Mouse (Mus musculus) embryonic facial prominence, embryonic 12.5 days (tissue): ENCODE data around the gene Mical2. TPM values are rescaled to one million over a fixed set of nuclear protein-coding genes. Genes with fewer than 3 reads are reported as not detected.
A peak's percentile ranks its signal among the peaks of the same experiment; 100 is the strongest.

ENCODE experiments used
- ATAC-seq: fragments of 200-750 bp; cut with Nextera tagmentation; 2 replicates; pipeline ENCODE4 v1.8.0; 2017; ENCODE audit not compliant: insufficient number of reproducible peaks, insufficient read depth, low FRiP score, low TSS enrichment
- H3K27ac ChIP-seq: fragments of 300-500 bp; sonication (generic); 2 replicates; pipeline ENCODE4 v1.5.1; 2016; ENCODE audit warnings: mild to moderate bottlenecking
- H3K27me3 ChIP-seq: fragments of 300-500 bp; sonication (generic); 2 replicates; pipeline ENCODE4 v1.6.1; 2016; ENCODE audit warnings: mild to moderate bottlenecking, moderate library complexity
- H3K36me3 ChIP-seq: fragments of 300-500 bp; sonication (generic); 2 replicates; pipeline ENCODE4 v1.6.1; 2016; ENCODE audit warnings: mild to moderate bottlenecking
- H3K4me1 ChIP-seq: fragments of 300-500 bp; sonication (generic); 2 replicates; pipeline ENCODE4 v1.6.1; 2016
- H3K4me2 ChIP-seq: fragments of 300-500 bp; sonication (generic); replicated peaks from 2 replicates; pipeline ENCODE4 v1.6.1; 2016; ENCODE audit warnings: mild to moderate bottlenecking, moderate library complexity
- H3K4me3 ChIP-seq: fragments of 300-500 bp; sonication (generic); 2 replicates; pipeline ENCODE4 v1.5.1; 2016; ENCODE audit warnings: mild to moderate bottlenecking
- H3K9ac ChIP-seq: fragments of 300-500 bp; sonication (generic); 2 replicates; pipeline ENCODE4 v1.6.1; 2016; ENCODE audit warnings: mild to moderate bottlenecking, moderate library complexity
- H3K9me3 ChIP-seq: fragments of 300-500 bp; sonication (generic); 2 replicates; pipeline ENCODE4 v1.6.1; 2016; ENCODE audit warnings: mild to moderate bottlenecking, moderate library complexity
- WGBS: fragments of 180-500 bp; shearing (Covaris S2); methylation state at CpG from one replicate; pipeline ENCODE4 v1.1.7; 2016; 5-methylcytosine and 5-hydroxymethylcytosine counted together
- polyA plus RNA-seq: library from polyadenylated mRNA; unstranded; fragments of >200 nt; fragmentation: Nextera tagmentation; extraction: Ambion mirVana; gene quantifications from 2 replicates; pipeline ENCODE4 v1.2.1, GENCODE M21; 2016

The Mical2 gene
- polyA plus RNA-seq = 2.1 and 3.3 TPM in 2 replicates

- H3K9ac ChIP-seq = peak within 1 kb of the TSS; percentile 36
- no peaks in the 10 kb centered on the region for H3K36me3 ChIP-seq
- peaks cover 13% of the 10 kb centered on the region for H3K4me1 ChIP-seq
- under 1% methylated on average over 53 of the region's 53 CpGs for WGBS
- H3K4me2 ChIP-seq = peak within 1 kb of the TSS; percentile 97
- no peaks in the 10 kb centered on the region for H3K9me3 ChIP-seq
- no peak within 1 kb of the TSS for H3K27ac ChIP-seq
- H3K27me3 ChIP-seq = peaks cover 55% of the 10 kb centered on the region
- H3K4me3 ChIP-seq = peak within 1 kb of the TSS; percentile 51
- peak; percentile 97 for ATAC-seq
Observed at GRCm38 (mm10) chr7:112225615-112226262, at the start of gene Mical2. Mical2 (plus strand) TSS chr7:112225856.

DNA sequence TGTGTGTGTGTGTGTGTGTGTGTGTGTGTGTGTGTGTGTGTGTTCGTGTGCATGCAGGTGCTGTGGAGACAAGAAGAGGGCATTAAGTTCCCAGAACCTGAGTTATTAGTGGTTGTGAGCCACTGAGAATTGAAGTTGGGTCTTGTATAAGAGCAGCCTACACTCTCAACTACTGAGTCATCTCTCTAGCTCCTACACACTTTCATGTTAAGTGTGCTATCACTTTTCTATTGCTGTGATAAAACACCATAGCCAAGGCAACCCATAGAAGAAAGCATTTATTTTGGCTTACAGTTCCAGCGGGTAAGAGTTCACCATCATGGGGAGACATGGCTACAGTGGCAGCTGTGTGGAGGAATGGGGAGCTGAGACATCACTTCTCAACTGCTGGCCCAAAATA lies 49.0 kb upstream of the Mical2 start:
- 90% methylated on average over 2 of the region's 2 CpGs for WGBS
- H3K9me3 ChIP-seq = no peaks in the 10 kb centered on the region
- H3K27me3 ChIP-seq = no peaks in the 10 kb centered on the region
- H3K4me2 ChIP-seq = no peak overlapping the region
- H3K27ac ChIP-seq = no peak overlapping the region
- H3K9ac ChIP-seq = no peak overlapping the region
- H3K4me1 ChIP-seq = 0 out of 2 replicates have a peak, but pooled peaks cover 3% of the 10 kb centered on the region
- ATAC-seq = no peak
- H3K36me3 ChIP-seq = no peaks in the 10 kb centered on the region
- no peak overlapping the region for H3K4me3 ChIP-seq

GRCm38 (mm10) chr7:112180235-112180705 lies 45.4 kb upstream of the Mical2 start:
- H3K4me2 ChIP-seq = peak overlapping the region; percentile 32; the same call in 1 of the 2 replicates
- peaks cover 8% of the 10 kb centered on the region; the same call in 1 of the 2 replicates for H3K4me1 ChIP-seq
- no peaks in the 10 kb centered on the region for H3K9me3 ChIP-seq
- H3K9ac ChIP-seq = no peak overlapping the region
- ATAC-seq = no peak
- WGBS = 12% methylated on average over 9 of the region's 10 CpGs
- no peaks in the 10 kb centered on the region for H3K27me3 ChIP-seq
- H3K4me3 ChIP-seq = no peak overlapping the region
- no peak overlapping the region for H3K27ac ChIP-seq
- no peaks in the 10 kb centered on the region for H3K36me3 ChIP-seq

DNA sequence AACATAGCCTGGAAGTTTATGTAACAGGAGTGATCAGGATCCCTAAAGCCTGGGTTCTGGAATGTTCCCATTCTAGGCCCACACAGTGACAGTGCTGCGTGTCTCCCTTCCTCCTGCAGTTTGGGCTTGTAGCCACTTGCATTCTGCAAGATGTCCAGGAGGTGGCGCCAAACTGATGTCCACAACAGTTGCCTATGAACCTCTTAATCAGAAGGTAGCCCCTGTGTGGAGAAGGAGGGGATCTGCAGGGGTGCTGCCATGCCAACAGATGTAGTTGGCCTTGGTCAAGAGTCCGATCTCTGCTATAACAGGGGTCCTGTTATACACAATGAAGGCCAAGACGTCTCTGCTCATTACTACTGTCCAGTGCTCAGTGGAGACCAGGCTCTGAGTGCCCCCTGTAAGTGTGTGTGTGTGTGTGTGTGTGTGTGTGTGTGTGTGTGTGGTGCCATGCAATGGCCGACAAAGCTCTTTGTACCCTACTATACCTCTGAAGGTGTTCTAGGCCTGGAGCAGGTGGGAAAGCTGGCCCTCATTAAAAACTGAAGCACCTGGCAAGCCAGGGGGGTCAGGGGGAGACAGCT lies 42.3 kb upstream of the Mical2 start:
- no peaks in the 10 kb centered on the region for H3K36me3 ChIP-seq
- no peak overlapping the region for H3K9ac ChIP-seq
- H3K4me1 ChIP-seq = peaks cover 8% of the 10 kb centered on the region; the same call in 1 of the 2 replicates
- no peak overlapping the region for H3K4me2 ChIP-seq
- no peak overlapping the region for H3K27ac ChIP-seq
- no peaks in the 10 kb centered on the region for H3K27me3 ChIP-seq
- ATAC-seq = no peak
- no peaks in the 10 kb centered on the region for H3K9me3 ChIP-seq
- 39% methylated on average over 5 of the region's 5 CpGs for WGBS
- H3K4me3 ChIP-seq = no peak overlapping the region

- H3K36me3 ChIP-seq = no peaks in the 10 kb centered on the region
- H3K27ac ChIP-seq = no peak overlapping the region
- H3K4me2 ChIP-seq = no peak overlapping the region
- H3K9ac ChIP-seq = no peak overlapping the region
- no peaks in the 10 kb centered on the region for H3K27me3 ChIP-seq
- H3K4me1 ChIP-seq = peaks cover 8% of the 10 kb centered on the region; the same call in 1 of the 2 replicates
- no peak for ATAC-seq
- no peak overlapping the region for H3K4me3 ChIP-seq
- no peaks in the 10 kb centered on the region for H3K9me3 ChIP-seq
- WGBS = 72% methylated on average over 6 of the region's 6 CpGs
Observed at GRCm38 (mm10) chr7:112184519-112185225, 41.0 kb upstream of the Mical2 start.

GRCm38 (mm10) chr7:112185226-112185745 lies 40.4 kb upstream of the Mical2 start:
- no peaks in the 10 kb centered on the region for H3K27me3 ChIP-seq
- WGBS = 61% methylated on average over 9 of the region's 9 CpGs
- H3K4me1 ChIP-seq = peaks cover 8% of the 10 kb centered on the region; the same call in 1 of the 2 replicates
- H3K4me3 ChIP-seq = no peak overlapping the region
- no peaks in the 10 kb centered on the region for H3K36me3 ChIP-seq
- H3K9me3 ChIP-seq = no peaks in the 10 kb centered on the region
- no peak overlapping the region for H3K9ac ChIP-seq
- H3K27ac ChIP-seq = no peak overlapping the region
- no peak overlapping the region for H3K4me2 ChIP-seq
- ATAC-seq = no peak

DNA sequence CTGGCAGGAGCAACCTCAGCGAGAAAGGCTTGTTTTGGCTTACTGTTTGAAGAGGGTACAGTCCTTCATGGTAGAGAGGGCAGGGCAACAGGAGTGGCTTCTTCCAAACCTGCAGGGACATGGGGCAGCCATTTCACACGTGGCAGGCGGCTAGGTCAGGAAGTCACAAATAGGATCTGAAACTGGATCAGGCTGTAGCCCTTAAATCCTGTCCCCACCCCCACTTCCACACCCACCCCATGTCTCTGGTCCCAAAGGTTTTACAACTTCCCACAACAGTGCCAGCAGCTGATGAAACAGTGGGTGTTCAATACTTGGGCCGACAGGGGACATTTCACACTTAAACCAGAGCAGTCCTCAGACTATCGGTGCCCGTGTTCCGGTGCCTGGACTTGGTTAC lies 38.8 kb upstream of the Mical2 start:
- Histone ChIP-seq H3K9ac (no peak overlapping the region), H3K4me2 (no peak overlapping the region), H3K9me3 (no peaks in the 10 kb centered on the region), H3K36me3 (no peaks in the 10 kb centered on the region), H3K27ac (no peak overlapping the region), H3K4me3 (no peak overlapping the region), H3K4me1 (peaks cover 5% of the 10 kb centered on the region; the same call in 1 of the 2 replicates), H3K27me3 (no peaks in the 10 kb centered on the region)
- 83% methylated on average over 7 of the region's 7 CpGs for WGBS
- no peak for ATAC-seq

DNA sequence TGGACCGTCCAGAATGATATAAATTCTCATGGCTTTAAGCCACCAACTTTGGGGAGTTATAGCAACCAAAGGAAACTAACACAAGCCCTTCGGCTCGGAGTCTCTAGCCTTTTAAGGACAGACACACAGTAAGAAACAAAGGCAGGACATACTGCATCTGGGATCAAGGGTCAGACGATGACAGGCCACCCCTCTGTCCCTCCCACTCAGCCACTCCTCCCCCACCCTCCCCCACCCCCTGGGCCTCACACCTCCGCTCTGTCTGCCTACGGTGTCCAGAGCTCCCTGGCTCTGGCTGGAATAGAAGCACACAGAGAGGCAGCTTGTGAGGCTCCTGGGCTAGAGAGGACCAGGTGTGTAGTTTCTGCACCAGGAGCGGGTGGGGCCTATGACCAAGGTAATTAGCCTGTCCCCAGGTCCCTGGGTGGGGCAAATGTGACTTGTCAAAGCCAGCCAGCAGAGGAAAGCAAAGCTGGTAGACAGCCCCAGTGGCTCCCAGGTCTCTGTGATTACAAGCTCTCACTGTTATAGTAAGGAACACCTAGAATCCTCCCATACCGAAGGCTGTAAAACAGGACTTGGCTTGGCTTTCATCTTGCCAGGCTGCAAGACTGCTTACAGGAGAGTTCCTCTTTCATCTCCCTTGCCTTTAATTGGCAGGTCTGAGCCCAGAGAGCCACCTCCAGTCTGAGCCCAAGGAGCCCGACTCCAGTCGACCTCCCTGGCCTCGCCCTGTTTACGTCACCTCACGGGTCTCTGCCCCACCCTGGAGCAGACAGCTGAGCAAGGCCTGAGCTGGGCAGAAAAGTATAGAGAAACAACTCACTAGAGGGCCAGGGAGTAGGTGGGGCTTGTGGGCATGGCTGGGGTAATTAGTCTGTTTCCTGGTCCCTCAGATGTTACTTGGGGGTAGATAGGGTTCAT lies 37.9 kb upstream of the Mical2 start:
- H3K27ac ChIP-seq = no peak overlapping the region
- no peaks in the 10 kb centered on the region for H3K27me3 ChIP-seq
- ATAC-seq = no peak
- no peak overlapping the region for H3K9ac ChIP-seq
- H3K4me2 ChIP-seq = no peak overlapping the region
- H3K9me3 ChIP-seq = no peaks in the 10 kb centered on the region
- WGBS = 61% methylated on average over 13 of the region's 13 CpGs
- peaks cover 5% of the 10 kb centered on the region; the same call in 1 of the 2 replicates for H3K4me1 ChIP-seq
- H3K36me3 ChIP-seq = no peaks in the 10 kb centered on the region
- H3K4me3 ChIP-seq = no peak overlapping the region

DNA sequence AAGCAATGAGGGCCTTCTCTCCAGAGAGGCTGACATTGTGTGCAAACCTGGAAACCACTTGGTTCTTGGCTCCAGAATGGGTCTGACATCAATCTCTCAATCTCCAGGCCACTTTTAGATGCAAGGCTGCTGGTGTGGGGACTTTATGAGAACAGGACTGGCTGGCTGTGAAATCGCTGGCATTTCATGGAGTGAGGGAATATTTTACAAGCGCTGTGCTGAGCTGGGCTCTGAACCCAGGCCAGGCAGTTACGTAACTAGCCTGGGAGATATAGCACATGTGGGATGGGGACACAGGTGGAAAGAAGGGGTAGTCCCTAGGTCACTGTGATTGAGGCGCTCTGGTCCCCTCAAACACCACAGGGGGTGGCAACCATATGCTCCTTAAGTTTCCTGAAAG lies 33.4 kb upstream of the Mical2 start:
- no peaks in the 10 kb centered on the region for H3K9me3 ChIP-seq
- H3K4me2 ChIP-seq = no peak overlapping the region
- H3K4me3 ChIP-seq = no peak overlapping the region
- no peak overlapping the region for H3K9ac ChIP-seq
- no peak for ATAC-seq
- no peak overlapping the region for H3K27ac ChIP-seq
- 81% methylated on average over 4 of the region's 4 CpGs for WGBS
- H3K27me3 ChIP-seq = no peaks in the 10 kb centered on the region
- H3K36me3 ChIP-seq = no peaks in the 10 kb centered on the region
- no peaks in the 10 kb centered on the region for H3K4me1 ChIP-seq

DNA sequence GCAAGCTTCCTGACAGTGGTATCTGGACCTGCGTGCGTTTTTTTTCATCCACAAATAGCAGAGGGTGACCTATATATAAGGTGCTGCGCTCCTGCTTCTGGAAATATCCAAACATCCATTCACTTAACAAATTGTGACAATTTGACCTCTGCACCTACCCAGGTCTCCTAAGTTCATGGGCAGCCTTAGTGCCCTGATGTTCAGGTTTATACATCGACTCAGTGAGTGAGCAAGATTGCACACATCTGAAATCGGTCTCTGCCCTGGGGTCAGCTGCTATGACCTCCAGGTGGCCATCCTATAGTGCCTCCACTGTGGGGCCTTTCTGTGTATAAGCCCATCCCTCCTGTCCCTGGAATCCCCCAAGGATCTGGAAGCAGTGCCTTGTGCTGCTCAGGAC lies 32.9 kb upstream of the Mical2 start:
- 77% methylated on average over 5 of the region's 5 CpGs for WGBS
- ATAC-seq = no peak
- no peak overlapping the region for H3K4me2 ChIP-seq

DNA sequence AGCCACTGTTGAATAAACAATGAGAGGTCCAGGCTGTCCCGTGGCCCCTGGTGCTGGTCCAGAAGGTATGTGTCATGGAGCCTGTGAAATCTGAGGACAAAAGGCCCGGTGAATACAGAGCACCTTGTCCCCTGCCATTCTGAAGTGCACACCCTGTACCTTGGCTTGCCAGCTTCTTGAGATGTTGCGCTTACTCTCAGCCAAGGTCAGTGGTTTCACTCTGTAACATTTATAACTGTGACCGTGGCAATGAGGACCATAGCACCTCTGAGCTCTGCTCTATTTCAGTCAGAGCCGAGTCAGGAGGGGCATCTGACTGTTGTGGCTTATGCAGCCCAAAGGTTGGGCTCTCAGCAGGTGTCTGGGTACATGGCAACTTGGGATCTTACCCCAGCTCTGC lies 31.4 kb upstream of the Mical2 start:
- Histone ChIP-seq H3K27ac (no peak overlapping the region), H3K27me3 (no peaks in the 10 kb centered on the region), H3K36me3 (no peaks in the 10 kb centered on the region), H3K9ac (no peak overlapping the region), H3K4me1 (no peaks in the 10 kb centered on the region), H3K4me2 (no peak overlapping the region), H3K4me3 (no peak overlapping the region), H3K9me3 (no peaks in the 10 kb centered on the region)
- ATAC-seq = no peak
- 76% methylated on average over 5 of the region's 5 CpGs for WGBS

More for the DNA sequence above, 32.9 kb upstream of the Mical2 start:
- Histone ChIP-seq H3K4me1 (no peaks in the 10 kb centered on the region), H3K27me3 (no peaks in the 10 kb centered on the region), H3K4me3 (no peak overlapping the region), H3K9me3 (no peaks in the 10 kb centered on the region), H3K27ac (no peak overlapping the region), H3K9ac (no peak overlapping the region), H3K36me3 (no peaks in the 10 kb centered on the region)
